Mouse (Mus musculus): ENCODE measurements at regions not wholly inside any gene's neighbourhood (a gene's known extent, or its start where the extent isn't known, plus 50 kb on each side); places are given as distances from the start of the nearest gene placed in this dataset.

GRCm38 (mm10) chr13:39032263-39032662 lies 71.6 kb upstream of the Slc35b3 start:
- TF ChIP-seq CTCF (IDR thresholded peaks at IDR 0.05; ENCODE audit: low read depth, low read length) (no peak), POLR2A (IDR thresholded peaks at IDR 0.05; ENCODE audit: insufficient read depth, low read length) (no peak), EP300 (IDR thresholded peaks at IDR 0.05; ENCODE audit: insufficient read depth, low read depth, low read length) (no peak)
